8 mouse cellular contexts compared by ENCODE assay signal in genomic region chr17:8165608-8165945, GRCm38 (mm10). TPM values are rescaled to one million over a fixed set of nuclear protein-coding genes. Genes with fewer than 3 reads are reported as not detected.
DNase-seq lines count a peak whose midpoint lies in the region; ATAC-seq and TF ChIP-seq lines count a peak whose summit lies in the region.
"Not testable (repeated sequence)": the region's sequence is repeated elsewhere in the genome, so short reads cannot be mapped to it uniquely, and the experiment has no call there.

No protein-coding gene starts in this region.

- peak overlapping the region; percentile 55 to 95 (median 57) for H3K4me3 ChIP-seq in CH12.LX (replicated peaks in 1 of 3; ENCODE audit: low read depth in 2 of 3, low read length in 2 of 3, poor library complexity in 1 of 3)
- peak overlapping the region; percentile 64 for H3K4me3 ChIP-seq in erythroblast, embryonic 14.5 days (replicated peaks)
- H3K4me3 ChIP-seq in heart, embryonic 13.5 days: peak overlapping the region; percentile 61
- H3K4me3 ChIP-seq in liver, embryonic 13.5 days (replicated peaks): peak overlapping the region; percentile 69
- peak overlapping the region; percentile 46 for H3K4me3 ChIP-seq in midbrain, embryonic 16.5 days (ENCODE audit: low read depth, low read length)

- not testable (repeated sequence) for H3K27ac ChIP-seq in CH12.LX (ENCODE audit: insufficient read depth, low read depth); midbrain, embryonic 16.5 days (ENCODE audit: low read length)
- peak overlapping the region; percentile 56; the same call in 1 of the 2 replicates for H3K27ac ChIP-seq in heart, embryonic 13.5 days (replicated peaks)
- peak overlapping the region; percentile 63 for H3K27ac ChIP-seq in liver, embryonic 13.5 days

- H3K4me1 ChIP-seq in CH12.LX (ENCODE audit: control insufficient read depth in 1 of 2, insufficient read depth in 2 of 2): peaks cover 5 to 26% of the 10 kb centered on the region in 2 experiments
- H3K4me1 ChIP-seq in erythroblast, embryonic 14.5 days (ENCODE audit: control insufficient read depth); heart, embryonic 13.5 days; liver, embryonic 13.5 days (replicated peaks); midbrain, embryonic 16.5 days (ENCODE audit: control insufficient read depth, insufficient read depth, low read length): not testable (repeated sequence)

- TF ChIP-seq EP300 in CH12.LX (IDR thresholded peaks at IDR 0.05; ENCODE audit: low read length): not testable (repeated sequence)

- in situ Hi-C loops in CH12.LX (cut with MboI; ENCODE audit: low pct_ligation_motif_present, low pct_unique_long_range_greater_than_20kb, low sequenced_read_pairs): not testable (repeated sequence)

- not testable (repeated sequence) for H3K4me2 ChIP-seq in CH12.LX (ENCODE audit: insufficient read depth, low read depth, poor library complexity, severe bottlenecking)
- H3K4me2 ChIP-seq in heart, embryonic 13.5 days: peak overlapping the region; percentile 65
- H3K4me2 ChIP-seq in liver, embryonic 13.5 days: peak overlapping the region; percentile 57
- peak overlapping the region; percentile 44 for H3K4me2 ChIP-seq in midbrain, embryonic 16.5 days (ENCODE audit: low read length)

- not testable (repeated sequence) for H3K9me3 ChIP-seq in CH12.LX (replicated peaks; ENCODE audit: low read length); erythroblast, embryonic 14.5 days (ENCODE audit: control insufficient read depth, low read length); heart, embryonic 13.5 days; liver, embryonic 13.5 days (replicated peaks); midbrain, embryonic 16.5 days (replicated peaks; ENCODE audit: control insufficient read depth, low read length, poor library complexity, severe bottlenecking)

- not testable (repeated sequence) for TF ChIP-seq CTCF in CH12.LX (conservative IDR thresholded peaks at IDR 0.05 in 1 of 2, IDR thresholded peaks at IDR 0.05 in 1 of 2; ENCODE audit: low read depth in 2 of 2, low read length in 2 of 2)

- dilution Hi-C loops in CH12.LX (cut with MboI; ENCODE audit: extremely low pct_ligation_motif_present, extremely low pct_unique_long_range_greater_than_20kb, low sequenced_read_pairs): not testable (repeated sequence)

- not testable (repeated sequence) for TF ChIP-seq RAD21 in CH12.LX (IDR thresholded peaks at IDR 0.05; ENCODE audit: low read depth, low read length)

- H3K9ac ChIP-seq in CH12.LX (ENCODE audit: insufficient read depth, low read depth): peak overlapping the region; percentile 83
- peak overlapping the region; percentile 83 for H3K9ac ChIP-seq in heart, embryonic 13.5 days
- H3K9ac ChIP-seq in liver, embryonic 13.5 days: peak overlapping the region; percentile 78
- peak overlapping the region; percentile 61 for H3K9ac ChIP-seq in midbrain, embryonic 16.5 days (ENCODE audit: low read depth, low read length)

- peaks cover 7 to 20% of the 10 kb centered on the region in 2 experiments for H3K36me3 ChIP-seq in CH12.LX (replicated peaks in 1 of 2; ENCODE audit: control insufficient read depth in 1 of 2, insufficient read depth in 1 of 2, low read length in 1 of 2)
- peaks cover 25% of the 10 kb centered on the region for H3K36me3 ChIP-seq in erythroblast, embryonic 14.5 days (ENCODE audit: control insufficient read depth)
- H3K36me3 ChIP-seq in heart, embryonic 13.5 days: peaks cover 16% of the 10 kb centered on the region
- peaks cover 16% of the 10 kb centered on the region for H3K36me3 ChIP-seq in liver, embryonic 13.5 days
- H3K36me3 ChIP-seq in midbrain, embryonic 16.5 days (ENCODE audit: control insufficient read depth, insufficient read depth, low read length); splenic B cell, adult 2 months (ENCODE audit: control insufficient read depth, insufficient read depth, low read length, poor library complexity, severe bottlenecking): not testable (repeated sequence)

- not testable (repeated sequence) for H3K27me3 ChIP-seq in CH12.LX (replicated peaks); erythroblast, embryonic 14.5 days (ENCODE audit: control insufficient read depth); heart, embryonic 13.5 days (replicated peaks); liver, embryonic 13.5 days; midbrain, embryonic 16.5 days (ENCODE audit: control insufficient read depth, insufficient read depth, low read depth, low read length); splenic B cell, adult 2 months (ENCODE audit: control insufficient read depth, insufficient read depth, low read length, poor library complexity, severe bottlenecking)

- not testable (repeated sequence) for H3K79me2 ChIP-seq in CH12.LX (replicated peaks; ENCODE audit: control insufficient read depth, extremely low read depth, insufficient read depth, poor library complexity, severe bottlenecking)

- ATAC-seq in heart, embryonic 13.5 days (ENCODE audit: extremely low read depth, insufficient number of reproducible peaks, low FRiP score, low TSS enrichment); liver, embryonic 13.5 days (ENCODE audit: low read depth); midbrain, embryonic 16.5 days: not testable (repeated sequence)

- not testable (repeated sequence) for TF ChIP-seq POLR2A in CH12.LX (IDR thresholded peaks at IDR 0.05; ENCODE audit: low read depth, low read length)

- under 1% methylated on average over 40 of the region's 42 CpGs for WGBS in heart, embryonic 13.5 days
- WGBS in liver, embryonic 13.5 days (ENCODE audit: insufficient replicate concordance): under 1% methylated on average over 34 of the region's 42 CpGs
- 0% methylated on average over 28 of the region's 42 CpGs for WGBS in midbrain, embryonic 16.5 days

- DNase-seq in CH12.LX (ENCODE audit: extremely low read depth): not testable (repeated sequence)
- peak; percentile 5 for DNase-seq in c-Kit-positive CD71-negative TER-119-negative erythroid progenitor cells, embryonic 14.5 days (ENCODE audit: low read depth)
- DNase-seq in kidney, adult 9 months: peak; percentile 50
- DNase-seq in liver, embryonic 13.5 days: peak; percentile 42
- DNase-seq in splenic B cell, adult 2 months (ENCODE audit: low read depth, low spot score): peak; percentile 45

TF ChIP-seq in CH12.LX, 34 proteins besides CTCF, POLR2A, EP300 and RAD21:
- TF ChIP-seq NELFE (IDR thresholded peaks at IDR 0.05; ENCODE audit: low read depth, low read length): 0 out of 2 replicates have a peak, but pooled peaks have one; percentile 7

RNA-seq across cellular contexts. Expression of gene Fgfr1op, which starts 0.3 kb away (rescaled TPM):
- total RNA-seq in CH12.LX (2012; rRNA removed) (29.8 and 34.7 TPM in 2 replicates), CH12.LX (2014; rRNA removed) (56.3 and 60.7 TPM in 2 replicates)
- polyA plus RNA-seq in CH12.LX (2012; ENCODE audit: insufficient read length, low read depth): 46.9 and 55.3 TPM in 2 replicates
- 0.11 and 0.26 TPM in 2 replicates for polyA plus RNA-seq in erythroblast, embryonic 14.5 days (2012)
- 18.9 and 19.7 TPM in 2 replicates for polyA plus RNA-seq in heart, embryonic 13.5 days (2015; fragmentation: Nextera tagmentation; extraction: Ambion mirVana)
- 13.4 and 17.4 TPM in 2 replicates for polyA plus RNA-seq in liver, embryonic 13.5 days (2015; fragmentation: Nextera tagmentation; extraction: Ambion mirVana)
- polyA plus RNA-seq in midbrain, embryonic 16.5 days (2015; fragmentation: Nextera tagmentation; extraction: Ambion mirVana): 28.8 and 29.3 TPM in 2 replicates

RNA-seq across cellular contexts. Expression of gene Rnaset2a, which starts 17.7 kb away (rescaled TPM):
- total RNA-seq in CH12.LX (2012; rRNA removed) (33.0 and 53.2 TPM in 2 replicates), CH12.LX (2014; rRNA removed) (22.1 and 23.5 TPM in 2 replicates)
- polyA plus RNA-seq in CH12.LX (2012; ENCODE audit: insufficient read length, low read depth): 15.0 and 17.0 TPM in 2 replicates
- 1.3 and 1.5 TPM in 2 replicates for polyA plus RNA-seq in erythroblast, embryonic 14.5 days (2012)
- 35.4 and 37.6 TPM in 2 replicates for polyA plus RNA-seq in heart, embryonic 13.5 days (2015; fragmentation: Nextera tagmentation; extraction: Ambion mirVana)
- polyA plus RNA-seq in liver, embryonic 13.5 days (2015; fragmentation: Nextera tagmentation; extraction: Ambion mirVana): 15.2 and 17.1 TPM in 2 replicates
- 8.2 and 10.4 TPM in 2 replicates for polyA plus RNA-seq in midbrain, embryonic 16.5 days (2015; fragmentation: Nextera tagmentation; extraction: Ambion mirVana)

RNA-seq across cellular contexts. Expression of gene Gm49673, which starts 18.0 kb away (rescaled TPM):
- total RNA-seq in CH12.LX (2012; rRNA removed): 0.17 TPM in 1 of 2 replicates, not detected in the other
- not detected in 2 replicates for total RNA-seq in CH12.LX (2014; rRNA removed)
- 0.10 TPM in 1 of 2 replicates, not detected in the other for polyA plus RNA-seq in CH12.LX (2012; ENCODE audit: insufficient read length, low read depth)
- not detected in 2 replicates for polyA plus RNA-seq in erythroblast, embryonic 14.5 days (2012)
- polyA plus RNA-seq in heart, embryonic 13.5 days (2015; fragmentation: Nextera tagmentation; extraction: Ambion mirVana): not detected in 2 replicates
- polyA plus RNA-seq in liver, embryonic 13.5 days (2015; fragmentation: Nextera tagmentation; extraction: Ambion mirVana): not detected in 2 replicates
- polyA plus RNA-seq in midbrain, embryonic 16.5 days (2015; fragmentation: Nextera tagmentation; extraction: Ambion mirVana): 0.22 TPM in 1 of 2 replicates, not detected in the other

Comparison
In these comparisons a context has a peak if more than half of its experiments do, and no peak if none do; other contexts are left out.
1. RNA of gene Fgfr1op, which starts 0.3 kb away (polyA plus RNA-seq): 46.9 to 55.3 TPM in CH12.LX, 28.8 to 29.3 TPM in midbrain, embryonic 16.5 days, 18.9 to 19.7 TPM in heart, embryonic 13.5 days and 13.4 to 17.4 TPM in liver, embryonic 13.5 days; 0.11 to 0.26 TPM in erythroblast, embryonic 14.5 days; every median in the first group is over 10 times any median in the second.
2. Peak in every context shown above with its lines, with median percentiles within 50 percentile points of each other: H3K4me3 ChIP-seq and H3K9ac ChIP-seq.